Mouse (Mus musculus) MEL (cell line): ENCODE measurements at regions not wholly inside any gene's neighbourhood (a gene's known extent, or its start where the extent isn't known, plus 50 kb on each side); places are given as distances from the start of the nearest gene placed in this dataset.

Source experiments
- DNase-seq: peaks from one replicate; pipeline ENCODE4 v3.0.0; 2011; ENCODE audit warnings: low read depth, low spot score
- H3K27ac ChIP-seq: 2 replicates; pipeline ENCODE4 v1.5.1; 2012; ENCODE audit warnings: low read depth, mild to moderate bottlenecking, control low read depth, low read length, moderate library complexity; ENCODE audit not compliant: control insufficient read depth
- H3K27me3 ChIP-seq, 2 experiments: fragments of 150-350 bp in 1 of 2; sonication (generic) in 1 of 2; 2 replicates each; pipeline ENCODE4 v1.6.1; 2012; ENCODE audit warnings: low read length in 2 of 2, mild to moderate bottlenecking in 2 of 2, improper control_type of control experiment in 1 of 2, moderate library complexity in 1 of 2; ENCODE audit not compliant: insufficient read depth in 2 of 2, control insufficient read depth in 1 of 2
- H3K36me3 ChIP-seq, 2 experiments: 2 replicates each; pipeline ENCODE4 v1.6.1; 2012 to 2014; ENCODE audit warnings: low read length in 2 of 2, improper control_type of control experiment in 1 of 2, inconsistent platforms in 1 of 2, mild to moderate bottlenecking in 1 of 2; ENCODE audit not compliant: insufficient read depth in 2 of 2, control insufficient read depth in 1 of 2
- H3K4me1 ChIP-seq, 2 experiments: fragments of 150-350 bp in 1 of 2; sonication (generic) in 1 of 2; 2 replicates each; pipeline ENCODE4 v1.6.1; 2012; ENCODE audit warnings: low read length in 2 of 2, improper control_type of control experiment in 1 of 2, mild to moderate bottlenecking in 1 of 2; ENCODE audit not compliant: insufficient read depth in 2 of 2, control insufficient read depth in 1 of 2
- H3K4me3 ChIP-seq, 2 experiments: fragments of 150-350 bp in 1 of 2; sonication (generic) in 1 of 2; 2 replicates each; pipeline ENCODE4 v1.5.1; 2012; ENCODE audit warnings: low read depth in 2 of 2, low read length in 2 of 2, mild to moderate bottlenecking in 2 of 2, moderate library complexity in 2 of 2, control low read depth in 1 of 2, improper control_type of control experiment in 1 of 2; ENCODE audit not compliant: control insufficient read depth in 1 of 2, insufficient read depth in 1 of 2
- H3K79me2 ChIP-seq: 2 replicates; pipeline ENCODE4 v1.6.1; 2012; ENCODE audit warnings: mild to moderate bottlenecking, low read length, moderate library complexity; ENCODE audit not compliant: control insufficient read depth, poor library complexity, insufficient read depth
- H3K9ac ChIP-seq: 2 replicates; pipeline ENCODE4 v1.6.1; 2012; ENCODE audit warnings: low read depth, mild to moderate bottlenecking, control low read depth, low read length, moderate library complexity; ENCODE audit not compliant: control insufficient read depth, poor library complexity, severe bottlenecking
- H3K9me3 ChIP-seq: fragments of 150-350 bp; sonication (generic); replicated peaks from 2 replicates; pipeline ENCODE4 v1.6.1; 2012; ENCODE audit warnings: mild to moderate bottlenecking, low read length, improper control_type of control experiment, moderate library complexity; ENCODE audit not compliant: insufficient read depth
- CHD2 ChIP-seq: IDR thresholded peaks from 2 replicates; pipeline ENCODE4 v1.6.1; 2011; ENCODE audit warnings: low read length, improper control_type of control experiment
- E2F4 ChIP-seq: IDR thresholded peaks from 2 replicates; pipeline ENCODE4 v1.6.1; 2011; ENCODE audit warnings: low read depth, low read length, improper control_type of control experiment, borderline replicate concordance
- ELF1 ChIP-seq: IDR thresholded peaks from 2 replicates; pipeline ENCODE4 v1.6.1; 2014; ENCODE audit warnings: low read depth, mild to moderate bottlenecking, inconsistent platforms, low read length, improper control_type of control experiment, moderate library complexity
- ETS1 ChIP-seq: IDR thresholded peaks from 2 replicates; pipeline ENCODE4 v1.6.1; 2012; ENCODE audit warnings: low read depth, mild to moderate bottlenecking, inconsistent platforms, low read length, improper control_type of control experiment, moderate library complexity
- GABPA ChIP-seq: IDR thresholded peaks from 2 replicates; pipeline ENCODE4 v1.6.1; 2012; ENCODE audit warnings: low read depth, mild to moderate bottlenecking, inconsistent platforms, low read length, improper control_type of control experiment, moderate library complexity
- GATA1 ChIP-seq: IDR thresholded peaks from 2 replicates; pipeline ENCODE4 v1.6.1; 2011; ENCODE audit warnings: low read depth, low read length, improper control_type of control experiment
- KAT2A ChIP-seq: conservative IDR thresholded peaks from 2 replicates; pipeline ENCODE4 v1.6.1; 2012; ENCODE audit warnings: low read depth, low read length, improper control_type of control experiment, inconsistent platforms
- MAX ChIP-seq: IDR thresholded peaks from 2 replicates; pipeline ENCODE4 v1.6.1; 2011; ENCODE audit warnings: low read length, improper control_type of control experiment
- MXI1 ChIP-seq: IDR thresholded peaks from 2 replicates; pipeline ENCODE4 v1.6.1; 2011; ENCODE audit warnings: mild to moderate bottlenecking, low read depth, low read length, improper control_type of control experiment
- MYB ChIP-seq: IDR thresholded peaks from 2 replicates; pipeline ENCODE4 v1.6.1; 2011; ENCODE audit warnings: mild to moderate bottlenecking, low read depth, low read length, improper control_type of control experiment
- MYC ChIP-seq: IDR thresholded peaks from 2 replicates; pipeline ENCODE4 v1.6.1; 2011; ENCODE audit warnings: low read depth, mild to moderate bottlenecking, low read length, improper control_type of control experiment, moderate library complexity
- NRF1 ChIP-seq: IDR thresholded peaks from 2 replicates; pipeline ENCODE4 v1.6.1; 2014; ENCODE audit warnings: low read depth, mild to moderate bottlenecking, inconsistent platforms, low read length, improper control_type of control experiment, moderate library complexity; ENCODE audit not compliant: poor library complexity, insufficient read depth, severe bottlenecking
- POLR2A ChIP-seq, 2 experiments: IDR thresholded peaks; 2 replicates each; pipeline ENCODE4 v1.6.1; 2011 to 2012; ENCODE audit warnings: low read length in 2 of 2, mild to moderate bottlenecking in 2 of 2, control low read depth in 1 of 2, improper control_type of control experiment in 1 of 2, low read depth in 1 of 2, moderate library complexity in 1 of 2; ENCODE audit not compliant: control insufficient read depth in 1 of 2, insufficient read depth in 1 of 2, poor library complexity in 1 of 2
- POLR2AphosphoS5 ChIP-seq: IDR thresholded peaks from 2 replicates; pipeline ENCODE4 v1.6.1; 2012; ENCODE audit warnings: low read depth, borderline replicate concordance, mild to moderate bottlenecking, inconsistent platforms, low read length, moderate library complexity, mixed read lengths
- RAD21 ChIP-seq: IDR thresholded peaks from 2 replicates; pipeline ENCODE4 v1.6.1; 2011; ENCODE audit warnings: mild to moderate bottlenecking, low read depth, low read length, improper control_type of control experiment
- SIN3A ChIP-seq: IDR thresholded peaks from 2 replicates; pipeline ENCODE4 v1.6.1; 2012; ENCODE audit warnings: low read length, improper control_type of control experiment, inconsistent platforms
- SMC3 ChIP-seq: IDR thresholded peaks from 2 replicates; pipeline ENCODE4 v1.6.1; 2011; ENCODE audit warnings: low read depth, low read length, improper control_type of control experiment
- USF1 ChIP-seq: IDR thresholded peaks from 2 replicates; pipeline ENCODE4 v1.6.1; 2014; ENCODE audit warnings: low read depth, mild to moderate bottlenecking, inconsistent platforms, low read length, improper control_type of control experiment, moderate library complexity
- USF2 ChIP-seq, 2 experiments: IDR thresholded peaks; 2 replicates each; pipeline ENCODE4 v1.6.1; 2011 to 2012; ENCODE audit warnings: improper control_type of control experiment in 2 of 2, low read length in 2 of 2, borderline replicate concordance in 1 of 2, inconsistent platforms in 1 of 2, low read depth in 1 of 2, mild to moderate bottlenecking in 1 of 2; ENCODE audit not compliant: insufficient read depth in 1 of 2
- ZC3H11A ChIP-seq: IDR thresholded peaks from 2 replicates; pipeline ENCODE4 v1.6.1; 2012; ENCODE audit warnings: low read depth, mild to moderate bottlenecking, inconsistent platforms, low read length, improper control_type of control experiment
- ZKSCAN1 ChIP-seq: IDR thresholded peaks from 2 replicates; pipeline ENCODE4 v1.6.1; 2012; ENCODE audit warnings: low read depth, mild to moderate bottlenecking, inconsistent platforms, low read length, improper control_type of control experiment, moderate library complexity
- ZNF384 ChIP-seq: IDR thresholded peaks from 2 replicates; pipeline ENCODE4 v1.6.1; 2012; ENCODE audit warnings: low read depth, mild to moderate bottlenecking, inconsistent platforms, low read length, improper control_type of control experiment

DNA sequence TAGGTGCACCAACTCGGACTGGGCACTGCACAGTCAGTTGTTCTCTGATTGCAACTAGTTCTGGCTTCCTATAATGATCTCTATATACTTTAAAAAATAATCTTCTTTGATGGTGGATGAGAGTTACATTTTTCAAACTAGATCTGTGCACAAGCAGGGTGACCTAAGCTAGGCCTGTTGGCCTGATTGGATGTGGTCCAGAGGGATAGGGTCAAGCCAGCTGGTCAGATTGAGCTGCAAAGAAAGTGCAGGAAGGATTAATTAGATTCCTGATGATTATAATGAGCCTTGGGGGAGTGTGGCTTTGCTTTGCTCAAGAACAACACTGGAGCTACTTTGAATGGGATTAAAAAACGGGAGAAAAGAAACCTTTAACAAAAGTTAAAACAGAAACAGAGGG lies 195.8 kb upstream of the Lrrc3b start:
- no peak for DNase-seq
- no peak overlapping the region for H3K9ac ChIP-seq
- H3K9me3 ChIP-seq = no peaks in the 10 kb centered on the region
- H3K27me3 ChIP-seq = no peaks in the 10 kb centered on the region
- no peaks in the 10 kb centered on the region for H3K4me1 ChIP-seq
- no peaks in the 10 kb centered on the region for H3K79me2 ChIP-seq
- no peaks in the 10 kb centered on the region for H3K36me3 ChIP-seq
- no peak for TF ChIP-seq GATA1
- no peak for TF ChIP-seq ELF1
- no peak for TF ChIP-seq POLR2A (IDR thresholded peaks at IDR 0.05; ENCODE audit: control insufficient read depth in 1 of 2, insufficient read depth in 1 of 2, low read depth in 1 of 2, low read length in 2 of 2, poor library complexity in 1 of 2)
- TF ChIP-seq USF1 = no peak
- TF ChIP-seq ZKSCAN1 = no peak
- no peak for TF ChIP-seq RAD21
- TF ChIP-seq USF2 (IDR thresholded peaks at IDR 0.05; ENCODE audit: borderline replicate concordance in 1 of 2, insufficient read depth in 1 of 2, low read depth in 1 of 2, low read length in 2 of 2) = no peak
- TF ChIP-seq KAT2A = no peak
- TF ChIP-seq GABPA = no peak
- TF ChIP-seq NRF1 = no peak
- TF ChIP-seq E2F4 = no peak
- no peak overlapping the region for H3K27ac ChIP-seq
- no peak overlapping the region for H3K4me3 ChIP-seq

DNA sequence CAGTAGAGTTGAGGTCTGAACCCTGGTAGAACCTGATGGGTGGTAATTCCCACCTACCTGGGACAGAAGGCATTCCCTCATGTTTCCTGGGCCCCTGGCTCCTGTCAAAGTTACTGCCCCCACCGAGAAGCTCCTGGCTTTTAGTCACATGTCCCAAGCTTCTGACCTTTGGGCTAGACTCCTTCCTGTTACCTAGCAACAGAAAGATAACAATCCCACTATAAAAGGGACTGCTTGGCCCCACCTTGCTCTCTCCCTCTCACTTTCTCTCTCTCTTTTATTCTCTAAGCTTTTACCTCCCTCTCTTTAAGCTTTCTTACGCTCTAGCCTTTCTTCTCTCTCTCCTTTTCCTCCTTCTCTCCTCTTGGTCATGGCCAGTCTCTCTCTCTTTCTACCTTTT lies 198.9 kb upstream of the Lrrc3b start:
- H3K27me3 ChIP-seq = no peaks in the 10 kb centered on the region

DNA sequence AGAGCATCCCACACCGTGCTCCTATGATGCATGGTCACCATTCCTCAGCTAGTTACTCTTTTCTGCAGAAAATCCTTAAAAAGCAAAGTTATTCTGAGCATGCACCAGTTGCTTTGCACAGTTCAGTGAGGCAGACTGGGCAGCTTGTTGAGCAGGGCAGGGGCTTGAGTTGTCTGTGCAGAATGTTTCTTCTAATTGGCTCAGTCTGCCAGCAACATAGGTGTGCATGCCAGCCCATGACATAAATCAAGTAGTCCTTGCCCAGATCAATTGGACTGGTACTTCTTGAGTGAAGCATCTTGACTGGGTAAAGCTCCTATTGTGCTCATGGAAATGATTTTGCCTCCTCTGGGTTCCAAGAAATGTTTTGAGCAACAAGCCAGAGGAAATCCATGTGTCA lies 200.1 kb upstream of the Lrrc3b start:
- H3K9ac ChIP-seq = no peak overlapping the region
- no peaks in the 10 kb centered on the region for H3K36me3 ChIP-seq
- H3K27me3 ChIP-seq = no peaks in the 10 kb centered on the region
- no peak overlapping the region for H3K27ac ChIP-seq
- H3K79me2 ChIP-seq = no peaks in the 10 kb centered on the region
- TF ChIP-seq CHD2 (no peak), MAX (no peak), MYB (no peak), POLR2AphosphoS5 (no peak), MYC (no peak), GABPA (no peak), USF2 (IDR thresholded peaks at IDR 0.05; ENCODE audit: borderline replicate concordance in 1 of 2, insufficient read depth in 1 of 2, low read depth in 1 of 2, low read length in 2 of 2) (no peak), MXI1 (no peak), GATA1 (no peak), ZNF384 (no peak), SMC3 (no peak), ETS1 (no peak), KAT2A (no peak)
- no peak overlapping the region for H3K4me3 ChIP-seq
- DNase-seq = no peak
- no peaks in the 10 kb centered on the region for H3K4me1 ChIP-seq
- no peaks in the 10 kb centered on the region for H3K9me3 ChIP-seq

More for the DNA sequence above, 198.9 kb upstream of the Lrrc3b start:
- no peak overlapping the region for H3K9ac ChIP-seq
- H3K9me3 ChIP-seq = no peaks in the 10 kb centered on the region
- H3K79me2 ChIP-seq = no peaks in the 10 kb centered on the region
- no peak overlapping the region for H3K4me3 ChIP-seq
- no peak for TF ChIP-seq ZNF384
- TF ChIP-seq USF2 (IDR thresholded peaks at IDR 0.05; ENCODE audit: borderline replicate concordance in 1 of 2, insufficient read depth in 1 of 2, low read depth in 1 of 2, low read length in 2 of 2) = no peak
- TF ChIP-seq ZC3H11A = no peak
- TF ChIP-seq SIN3A = no peak
- H3K27ac ChIP-seq = no peak overlapping the region
- no peaks in the 10 kb centered on the region for H3K4me1 ChIP-seq
- DNase-seq = no peak
- no peaks in the 10 kb centered on the region for H3K36me3 ChIP-seq
